Mouse (Mus musculus) megakaryocyte, embryonic 14.5 days (primary cell): ENCODE measurements around the gene Ndufv2.

Experiments used
- FLI1 ChIP-seq: IDR thresholded peaks from 2 replicates; pipeline ENCODE4 v1.6.1; 2012; ENCODE audit warnings: low read length, inconsistent platforms, mixed read lengths
- GATA1 ChIP-seq: IDR thresholded peaks from 3 replicates; pipeline ENCODE4 v1.6.1; 2012; ENCODE audit warnings: mixed read lengths, low read length, inconsistent platforms, borderline replicate concordance

- TF ChIP-seq GATA1 = no peak
- no peak for TF ChIP-seq FLI1
Measured at GRCm38 (mm10) chr17:66107466-66107865, 6.1 kb upstream of the Ndufv2 start.
